Mouse (Mus musculus) cerebellum, adult 2 months (tissue): ENCODE results near the gene Anp32a.

ENCODE experiments used
- CTCF ChIP-seq: fragments of 200-500 bp; IDR thresholded peaks from 2 replicates; pipeline ENCODE4 v1.5.1; 2011; ENCODE audit warnings: low read depth, mild to moderate bottlenecking, control low read depth, low read length, moderate library complexity, borderline replicate concordance; ENCODE audit not compliant: insufficient read depth
- POLR2A ChIP-seq: fragments of 200-500 bp; IDR thresholded peaks from 2 replicates; pipeline ENCODE4 v1.6.1; 2011; ENCODE audit warnings: low read length, control low read depth, borderline replicate concordance; ENCODE audit not compliant: insufficient read depth

DNA sequence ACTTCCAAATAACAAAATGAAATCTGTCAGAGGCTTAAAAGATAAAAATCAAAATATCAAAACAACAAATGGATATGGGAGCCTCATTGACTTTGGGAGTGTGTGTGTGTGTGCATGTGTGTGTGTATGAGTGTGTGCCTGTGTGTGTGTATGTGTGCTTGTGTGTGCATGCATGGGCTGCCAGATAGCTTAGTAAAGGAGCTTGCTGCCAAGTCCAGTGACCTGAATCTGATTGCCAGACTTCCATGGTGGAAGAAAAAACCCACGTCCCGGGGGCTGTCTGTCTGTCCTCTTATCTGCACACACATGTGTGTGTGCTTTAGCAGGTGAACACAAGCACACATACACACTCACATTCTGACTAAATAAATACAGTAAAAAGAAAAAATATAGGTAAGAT lies 52.4 kb downstream of the Anp32a start:
- TF ChIP-seq CTCF (no peak), POLR2A (no peak)
